Mouse (Mus musculus) c-Kit-positive CD71-positive TER-119-positive erythroid progenitor cells, embryonic 14.5 days (primary cell): Measurements from ENCODE around the gene Tnfaip2.

Experiments
- DNase-seq: peaks from one replicate; pipeline ENCODE4 v3.0.0-alpha.2; 2013; ENCODE audit warnings: low spot score

Gene Tnfaip2

DNA sequence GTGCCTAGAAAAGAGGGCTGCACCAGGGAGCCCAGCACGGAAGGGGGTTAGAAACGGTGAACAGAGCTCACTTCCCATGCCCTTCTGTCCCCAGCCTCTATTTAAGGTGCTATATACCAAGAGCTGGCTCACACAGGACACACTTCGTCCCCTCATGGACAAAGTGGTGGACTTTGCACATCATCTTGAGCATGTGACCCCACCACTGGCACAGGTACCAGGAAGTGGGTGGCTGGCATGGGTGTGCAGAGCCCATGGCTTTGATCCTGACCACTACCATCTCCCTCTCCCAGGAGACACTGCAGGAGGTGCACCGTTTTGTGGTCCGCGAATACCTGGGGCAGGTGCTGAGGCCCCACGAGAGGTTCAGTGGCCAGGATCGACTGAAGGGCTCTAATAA is 13.9 kb upstream of the Tnfaip2 start:
- DNase-seq, result no peak

GRCm38 (mm10) chr12:111428961-111429911 is 13.0 kb upstream of the Tnfaip2 start:
- DNase-seq, result no peak

DNA sequence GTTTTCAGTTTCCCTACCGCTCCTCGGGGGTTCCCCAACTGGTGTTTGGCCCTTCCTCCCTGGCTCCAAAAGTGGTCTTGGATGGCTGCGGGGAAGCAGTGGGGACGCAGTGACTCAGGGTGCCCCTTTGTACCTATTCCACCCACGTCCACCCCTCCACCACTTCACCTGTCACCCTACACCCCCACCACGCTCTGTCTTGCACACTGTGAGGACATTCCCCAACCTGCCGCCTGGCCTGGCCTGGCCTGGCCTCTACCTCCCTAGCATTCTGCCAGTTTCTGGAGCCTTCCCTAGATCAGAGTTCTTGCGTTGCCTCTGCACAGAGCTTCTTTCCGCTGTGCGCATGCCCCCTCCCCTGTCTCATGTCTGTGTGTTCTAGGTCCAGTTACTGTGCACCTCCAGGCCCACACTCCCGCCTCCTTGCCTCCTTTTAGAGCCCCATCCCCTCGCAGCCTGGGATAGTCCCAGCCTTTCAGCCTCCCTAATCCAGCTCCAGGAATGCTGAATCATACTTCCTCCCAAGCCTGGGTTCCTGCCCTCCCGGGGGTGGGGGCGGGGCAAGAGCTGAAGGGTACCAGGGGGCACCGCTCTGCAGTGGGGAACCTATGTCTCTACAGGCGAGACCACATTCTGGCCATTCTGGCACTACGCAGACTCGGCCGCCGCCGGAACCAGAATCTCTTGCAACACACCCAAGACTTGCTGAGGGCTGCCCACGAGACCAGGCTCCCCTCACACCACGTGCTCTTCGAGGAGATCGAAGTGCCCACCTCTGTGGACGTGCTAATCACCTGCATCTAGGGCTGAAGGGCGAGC is 12.0 kb upstream of the Tnfaip2 start:
- DNase-seq, result no peak

DNA sequence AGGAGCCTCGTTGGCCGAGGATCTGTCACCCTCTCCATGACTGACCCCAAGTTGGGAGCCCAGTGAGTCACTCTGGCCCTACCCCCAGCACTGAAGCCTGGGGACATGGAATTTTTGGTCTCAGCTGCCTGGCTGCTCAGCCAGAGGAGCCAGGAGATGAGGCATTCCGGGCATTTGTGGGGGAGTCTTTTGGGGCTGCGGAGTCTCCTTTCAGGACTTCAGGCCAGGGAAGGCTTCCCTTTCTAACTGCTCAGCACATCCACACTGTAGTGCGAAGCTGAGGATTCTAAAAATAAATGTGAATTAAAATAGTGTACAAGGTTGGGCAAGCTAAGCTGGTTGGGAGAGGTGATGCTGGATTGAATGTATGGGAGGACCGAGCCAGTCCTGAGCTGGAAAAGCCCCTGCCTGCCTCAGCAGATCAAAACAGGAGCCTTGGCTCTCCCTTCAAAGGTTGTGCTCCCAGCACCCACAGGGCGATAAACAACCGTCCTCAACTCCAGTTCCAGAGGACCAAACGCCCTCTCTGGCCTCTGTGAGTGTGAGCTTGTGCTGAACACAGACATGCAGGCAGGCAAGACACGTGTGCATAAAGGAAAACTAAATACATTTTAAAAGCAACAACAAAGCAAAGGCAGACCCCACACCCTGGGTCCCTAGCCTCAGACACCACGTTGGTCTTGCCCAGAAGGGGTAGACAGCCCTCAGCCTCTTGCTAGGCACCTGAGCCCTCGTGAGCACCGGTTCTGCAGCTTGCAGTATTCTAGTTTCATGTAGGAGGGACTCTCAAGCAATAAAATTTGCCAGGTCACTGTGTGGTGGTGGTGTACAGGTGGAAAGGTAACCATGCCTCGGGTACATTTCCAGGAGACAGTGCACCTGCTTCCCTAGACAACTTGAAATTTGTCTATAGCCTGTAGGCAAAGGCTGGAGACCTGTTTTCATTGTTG is 11.1 kb upstream of the Tnfaip2 start:
- DNase-seq, result no peak

DNA sequence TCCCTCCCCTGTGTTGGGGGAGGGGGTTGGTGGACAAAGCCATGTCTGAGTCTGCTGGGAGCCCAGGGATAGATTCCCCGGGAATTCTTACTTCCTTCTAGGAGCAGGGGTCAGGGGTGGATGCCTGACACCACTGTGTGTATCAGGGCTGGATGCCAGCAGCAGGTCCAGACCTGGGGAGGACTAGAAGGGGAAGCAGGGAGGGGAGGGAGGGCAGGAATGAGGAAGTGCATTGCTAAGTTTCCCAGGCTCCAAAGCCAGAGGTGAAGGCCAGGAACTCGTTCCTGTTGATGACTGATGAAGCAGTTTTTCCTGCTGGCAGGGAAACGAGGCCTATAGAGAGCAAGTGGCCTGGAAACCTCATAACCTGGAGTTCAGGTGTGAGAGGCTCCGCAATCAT is 10.2 kb upstream of the Tnfaip2 start:
- no peak for DNase-seq

DNA sequence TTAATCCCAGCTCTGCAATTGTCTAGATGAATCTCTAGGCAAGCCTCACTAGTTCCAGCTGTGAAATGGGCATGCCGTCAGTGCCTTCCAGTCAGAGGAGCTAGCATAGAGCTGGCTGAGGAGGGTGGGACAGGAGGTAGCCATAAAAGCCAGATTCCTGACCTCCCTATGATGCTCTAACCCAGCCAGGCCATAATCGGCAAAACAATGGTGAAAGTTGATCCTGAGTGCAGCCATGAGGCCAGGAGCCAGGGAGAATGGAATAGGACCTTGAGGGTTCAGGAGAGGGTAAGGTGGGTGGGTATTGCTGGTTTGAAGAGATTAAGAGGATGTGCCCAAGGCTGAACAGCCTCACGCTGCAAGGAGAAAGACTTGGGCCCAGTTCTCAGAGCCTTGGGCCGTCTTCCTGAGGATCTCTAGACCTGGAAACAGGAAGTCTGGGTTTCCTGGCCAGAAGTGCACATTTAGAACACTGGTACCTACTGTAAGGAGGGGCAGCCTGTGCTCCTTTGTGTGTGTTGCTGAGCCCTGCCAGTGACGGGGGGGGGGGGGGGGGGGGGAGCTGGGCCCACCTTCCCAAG is 9.4 kb upstream of the Tnfaip2 start:
- DNase-seq, result no peak

GRCm38 (mm10) chr12:111434164-111434744 is 8.0 kb upstream of the Tnfaip2 start:
- DNase-seq, result no peak

DNA sequence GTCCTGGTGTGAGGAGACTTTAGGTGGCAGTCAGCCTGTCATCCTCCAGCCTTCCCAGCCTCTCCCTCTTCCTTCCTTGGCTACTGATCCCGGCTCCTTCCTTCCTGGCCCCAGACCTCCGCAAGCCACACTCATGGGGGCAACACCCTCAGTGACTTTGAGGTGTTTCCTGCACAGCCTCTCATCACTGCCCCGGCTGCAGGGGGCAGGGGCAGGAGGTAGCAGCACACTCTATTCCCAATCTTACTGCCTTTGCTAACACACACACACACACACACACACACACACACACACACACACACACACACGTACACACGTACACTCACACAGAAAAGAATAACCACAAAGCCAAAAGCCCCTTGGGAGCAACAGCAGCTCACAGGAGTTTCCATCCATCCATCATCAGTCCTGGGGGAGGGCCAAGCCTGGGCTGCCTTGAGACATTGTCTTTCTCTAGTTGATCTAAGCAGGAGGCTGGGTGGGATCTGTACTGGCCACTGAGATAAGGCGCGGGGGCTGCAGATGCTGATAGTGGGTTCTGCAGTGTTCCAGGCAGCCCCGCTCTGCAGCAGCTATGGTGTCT is 7.4 kb upstream of the Tnfaip2 start:
- peak; percentile 73 for DNase-seq

GRCm38 (mm10) chr12:111436170-111436569 is 6.1 kb upstream of the Tnfaip2 start:
- DNase-seq, result no peak

- no peak for DNase-seq
Observed at GRCm38 (mm10) chr12:111436640-111437039, 5.6 kb upstream of the Tnfaip2 start.

DNA sequence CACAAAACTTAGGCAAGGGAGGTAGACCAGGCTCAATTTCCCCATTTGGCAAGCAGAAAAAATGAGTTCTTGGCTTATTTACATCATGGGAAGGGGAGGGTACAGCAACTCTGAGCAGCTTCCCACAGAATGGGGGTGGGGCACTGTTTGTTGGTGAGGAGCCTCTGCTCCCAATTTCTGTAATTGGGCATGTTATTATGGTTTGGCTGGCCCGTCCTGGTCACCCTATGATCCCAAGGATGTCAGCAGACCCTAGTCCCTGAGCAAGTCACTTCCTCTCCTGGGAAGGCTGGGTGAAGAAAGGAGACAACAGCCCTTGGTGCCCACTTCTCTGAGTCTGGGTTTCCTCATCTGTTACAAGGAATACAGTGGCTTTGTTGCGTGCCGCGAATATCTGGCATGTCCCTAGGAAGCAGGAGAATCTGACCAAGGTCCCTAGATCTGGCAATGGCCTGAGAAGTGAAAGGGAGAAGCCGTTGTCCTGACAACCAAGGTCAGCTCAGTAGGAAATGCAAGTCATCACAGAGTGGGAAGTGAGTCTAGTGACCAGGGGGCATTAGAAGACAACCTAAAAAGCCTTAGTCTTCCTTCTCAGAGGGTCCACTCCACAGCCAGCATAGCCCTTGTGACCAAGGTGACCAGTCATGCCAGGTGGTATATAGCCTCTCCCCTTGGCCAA is 4.9 kb upstream of the Tnfaip2 start:
- no peak for DNase-seq

GRCm38 (mm10) chr12:111438850-111439249 is 3.4 kb upstream of the Tnfaip2 start:
- DNase-seq, result no peak

DNA sequence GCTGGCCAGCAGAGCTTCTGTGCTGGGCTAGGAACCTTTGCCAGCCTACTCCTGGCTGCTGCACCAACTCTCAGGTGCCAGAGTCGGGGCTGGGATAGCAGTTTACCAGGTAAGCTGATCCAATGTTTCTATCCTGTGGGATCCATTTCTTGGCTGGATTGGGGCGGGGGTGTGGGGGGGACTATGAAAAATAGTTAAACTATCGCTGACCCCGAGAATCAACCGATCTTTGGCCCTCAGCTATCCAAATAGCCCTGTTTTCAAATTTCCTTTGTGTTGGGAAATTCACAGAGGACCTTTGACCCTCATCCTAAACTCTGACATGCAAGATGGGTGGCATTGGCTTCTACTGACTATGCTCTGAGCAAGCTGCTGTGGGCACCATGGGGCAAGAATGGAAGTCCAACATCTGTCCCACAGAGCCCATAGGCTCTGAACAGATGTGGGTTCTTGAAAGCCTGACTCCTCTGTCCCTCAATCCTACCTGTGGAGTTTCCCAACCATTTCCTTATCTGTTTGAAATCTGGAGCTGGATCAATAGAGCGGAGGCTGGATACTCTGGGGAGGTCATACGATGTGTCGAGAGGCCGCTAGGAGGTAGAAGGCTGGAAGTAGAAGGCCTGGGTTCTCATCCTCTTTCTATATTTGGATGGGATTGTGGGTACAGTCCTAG is 1.4 kb upstream of the Tnfaip2 start:
- no peak for DNase-seq

DNA sequence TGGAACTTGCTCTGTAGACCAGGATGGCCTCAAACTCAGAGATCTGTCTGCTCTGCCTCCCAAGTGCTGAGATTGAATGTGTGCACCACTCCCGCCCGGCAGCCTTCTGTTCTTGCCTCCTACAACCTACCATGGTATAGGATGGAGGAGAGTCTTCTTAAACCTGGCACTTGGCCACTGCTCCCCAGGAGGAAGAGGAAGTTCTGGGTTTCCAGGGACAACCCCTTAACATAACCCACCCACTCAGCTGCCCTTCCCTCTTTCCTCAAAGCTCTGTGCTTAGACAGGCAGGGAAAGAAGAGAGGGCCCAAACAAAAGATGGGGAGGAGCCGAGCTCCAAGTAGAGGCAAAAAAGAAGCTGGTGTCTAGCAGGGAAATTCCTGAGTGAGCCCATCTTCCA is 746 bp upstream of the Tnfaip2 start:
- DNase-seq, result no peak

DNA sequence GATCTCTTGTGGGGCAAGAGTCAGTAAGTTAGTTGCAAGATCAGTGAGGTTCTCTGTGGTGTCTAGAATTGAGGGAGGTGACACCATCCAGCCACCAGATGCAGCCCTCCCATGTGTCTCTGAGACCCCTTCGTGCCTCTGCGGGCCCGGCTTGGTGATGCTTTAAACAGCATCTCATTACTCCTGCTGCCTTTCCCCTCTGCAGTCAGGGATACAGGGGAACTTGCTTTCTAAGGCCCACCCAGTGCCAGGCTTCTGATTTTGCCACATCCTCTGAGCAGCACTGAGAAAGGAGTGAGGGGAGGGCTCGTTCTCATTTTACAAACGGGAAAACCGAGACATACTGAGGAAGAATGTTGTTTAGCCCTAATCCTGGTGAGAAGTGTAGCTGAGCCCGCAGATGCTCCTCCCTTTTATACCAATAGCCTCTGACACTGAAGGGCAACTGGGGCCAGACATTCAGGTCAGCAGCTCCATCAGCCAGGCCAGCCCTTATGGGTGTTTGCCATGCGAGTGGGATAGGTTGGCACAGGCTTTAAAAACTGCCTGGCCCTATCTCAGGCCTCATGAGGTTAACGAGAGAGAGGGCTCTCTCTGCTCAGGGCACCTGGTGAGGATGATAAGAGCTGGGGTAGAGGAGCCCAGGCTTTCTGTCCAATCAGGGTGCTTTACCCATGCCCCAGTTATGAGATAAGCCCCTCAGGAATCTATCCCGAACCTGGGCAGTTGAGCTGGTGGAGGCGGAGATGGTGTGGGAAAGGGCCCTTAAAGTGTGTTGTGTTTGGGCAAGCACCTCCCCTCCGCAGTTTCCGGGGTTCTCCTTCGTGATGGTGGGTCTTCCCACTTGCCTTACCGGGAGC is 972 bp downstream of the Tnfaip2 start:
- DNase-seq, result peak; percentile 95

GRCm38 (mm10) chr12:111443921-111444831 is 1.9 kb downstream of the Tnfaip2 start:
- DNase-seq, result no peak

GRCm38 (mm10) chr12:111445161-111445889 is 3.1 kb downstream of the Tnfaip2 start:
- DNase-seq, result no peak
